Comparison of ENCODE assay signal across 25 mouse cellular contexts in genomic region chr17:32256896-32257295, GRCm38 (mm10).
"Had no signal": no experiment of that assay in that cellular context is flagged by ENCODE, and none has a peak within 500 bp of the region (broad histone marks: within the 10 kb centered on the region; RNA-seq: fewer than 3 reads in every experiment).

No protein-coding gene starts in this region.

- H3K9me3 ChIP-seq: hindbrain, embryonic 10.5 days; hindbrain, embryonic 12.5 days; intestine, embryonic 15.5 days; limb, embryonic 10.5 days; limb, embryonic 12.5 days; liver, embryonic 12.5 days had no signal

- ATAC-seq: forebrain, embryonic 16.5 days; hindbrain, embryonic 16.5 days; inflammation-experienced regulatory T-cells, adult 6 months; intestine, embryonic 15.5 days; intestine, postnatal 0 days had no signal

- H3K27ac ChIP-seq: gastrocnemius, adult 2 months; heart, adult 2 months; hindbrain, embryonic 10.5 days; hindbrain, embryonic 12.5 days; hindbrain, embryonic 14.5 days; intestine, embryonic 15.5 days; layer of hippocampus, adult 2 months; left cerebral cortex, adult 2 months; limb, embryonic 10.5 days; limb, embryonic 12.5 days; liver, embryonic 14.5 days had no signal

- DNase-seq: gastrocnemius, adult 2 months; gastrocnemius, postnatal 10 days; gastrocnemius, postnatal 25 days; heart, adult 2 months; heart, postnatal 36 days; kidney, adult 18-20 months; kidney, adult 8-10 months; kidney, postnatal 10 days; kidney, postnatal 25 days; kidney, postnatal 4 days; liver had no signal

- H3K4me2 ChIP-seq: hindbrain, embryonic 12.5 days; hindbrain, embryonic 14.5 days; intestine, embryonic 15.5 days; limb, embryonic 12.5 days had no signal

- H3K27me3 ChIP-seq: hindbrain, embryonic 12.5 days; intestine, embryonic 15.5 days; limb, embryonic 12.5 days; liver, embryonic 12.5 days had no signal

- H3K4me3 ChIP-seq: gastrocnemius, adult 2 months; heart, adult 2 months; hindbrain, embryonic 10.5 days; hindbrain, embryonic 12.5 days; intestine, embryonic 15.5 days; layer of hippocampus, adult 2 months; left cerebral cortex, adult 2 months; limb, embryonic 10.5 days; limb, embryonic 12.5 days; liver, embryonic 12.5 days had no signal

- H3K9ac ChIP-seq: hindbrain, embryonic 12.5 days; hindbrain, embryonic 14.5 days; intestine, embryonic 15.5 days; limb, embryonic 12.5 days; liver, embryonic 14.5 days had no signal

- H3K36me3 ChIP-seq: hindbrain, embryonic 12.5 days; intestine, embryonic 15.5 days had no signal
